Mouse (Mus musculus): ENCODE data around the gene Zfp592.

Zfp592 gene

GRCm38 (mm10) chr7:81057901-81058711 lies 64.6 kb downstream of the Zfp592 start:
- no peak for DNase-seq (ENCODE audit: low read depth, low spot score)

- no peak for DNase-seq (ENCODE audit: low read depth, low spot score)
These were observed 65.3 kb downstream of the Zfp592 start for GRCm38 (mm10) chr7:81058712-81059154.

GRCm38 (mm10) chr7:81059388-81059787 lies 65.9 kb downstream of the Zfp592 start:
- DNase-seq (ENCODE audit: low read depth, low spot score), result no peak

- DNase-seq (ENCODE audit: low read depth, low spot score), result no peak
These were observed 67.4 kb downstream of the Zfp592 start for GRCm38 (mm10) chr7:81060908-81061307.

- no peak for DNase-seq (ENCODE audit: low read depth, low spot score)
These were observed 68.5 kb downstream of the Zfp592 start for GRCm38 (mm10) chr7:81061936-81062335.

- no peak for DNase-seq (ENCODE audit: low read depth, low spot score)
These were observed 69.9 kb downstream of the Zfp592 start for GRCm38 (mm10) chr7:81063332-81063731.

GRCm38 (mm10) chr7:81066714-81067113 lies 73.2 kb downstream of the Zfp592 start:
- DNase-seq (ENCODE audit: low read depth, low spot score), result no peak

GRCm38 (mm10) chr7:81072463-81072862 lies 79.0 kb downstream of the Zfp592 start:
- DNase-seq (ENCODE audit: low read depth, low spot score), result peak; percentile 26

GRCm38 (mm10) chr7:81073273-81073672 lies 79.8 kb downstream of the Zfp592 start:
- DNase-seq (ENCODE audit: low read depth, low spot score), result no peak

- DNase-seq (ENCODE audit: low read depth, low spot score), result no peak
These were observed 81.1 kb downstream of the Zfp592 start for GRCm38 (mm10) chr7:81074546-81074945.

- DNase-seq (ENCODE audit: low read depth, low spot score), result no peak
These were observed 81.8 kb downstream of the Zfp592 start for GRCm38 (mm10) chr7:81075299-81075698.

- no peak for DNase-seq (ENCODE audit: low read depth, low spot score)
These were observed 82.3 kb downstream of the Zfp592 start for GRCm38 (mm10) chr7:81075732-81076131.

- DNase-seq (ENCODE audit: low read depth, low spot score), result no peak
These were observed 83.5 kb downstream of the Zfp592 start for GRCm38 (mm10) chr7:81077009-81077408.

- no peak for DNase-seq (ENCODE audit: low read depth, low spot score)
These were observed 85.3 kb downstream of the Zfp592 start for GRCm38 (mm10) chr7:81078740-81079139.

GRCm38 (mm10) chr7:81093420-81093965 lies 100.0 kb downstream of the Zfp592 start:
- no peak for DNase-seq (ENCODE audit: low read depth, low spot score)

- DNase-seq (ENCODE audit: low read depth, low spot score), result no peak
These were observed 100.8 kb downstream of the Zfp592 start for GRCm38 (mm10) chr7:81094104-81094757.
